Mouse (Mus musculus) embryonic facial prominence, embryonic 15.5 days (tissue): ENCODE results near the gene Rbm15. TPM values are rescaled to one million over a fixed set of nuclear protein-coding genes. Genes with fewer than 3 reads are reported as not detected.

Source experiments
- ATAC-seq: fragments of 200-750 bp; cut with Nextera tagmentation; 2 replicates; pipeline ENCODE4 v1.8.0; 2017; ENCODE audit warnings: low read depth, moderate TSS enrichment; ENCODE audit not compliant: insufficient number of reproducible peaks, low FRiP score, low TSS enrichment
- H3K27ac ChIP-seq: fragments of 300-500 bp; sonication (generic); replicated peaks from 2 replicates; pipeline ENCODE4 v1.5.1; 2015; ENCODE audit warnings: mild to moderate bottlenecking, inconsistent platforms
- H3K27me3 ChIP-seq: fragments of 300-500 bp; sonication (generic); 2 replicates; pipeline ENCODE4 v1.6.1; 2015; ENCODE audit warnings: inconsistent platforms
- H3K36me3 ChIP-seq: fragments of 300-500 bp; sonication (generic); 2 replicates; pipeline ENCODE4 v1.6.1; 2015; ENCODE audit warnings: mild to moderate bottlenecking, inconsistent platforms
- H3K4me1 ChIP-seq: fragments of 300-500 bp; sonication (generic); 2 replicates; pipeline ENCODE4 v1.6.1; 2015; ENCODE audit warnings: inconsistent platforms
- H3K4me2 ChIP-seq: fragments of 300-500 bp; sonication (generic); replicated peaks from 2 replicates; pipeline ENCODE4 v1.6.1; 2015; ENCODE audit warnings: mild to moderate bottlenecking, inconsistent platforms
- H3K4me3 ChIP-seq: fragments of 300-500 bp; sonication (generic); replicated peaks from 2 replicates; pipeline ENCODE4 v1.5.1; 2015; ENCODE audit warnings: mild to moderate bottlenecking, inconsistent platforms
- H3K9ac ChIP-seq: fragments of 300-500 bp; sonication (generic); 2 replicates; pipeline ENCODE4 v1.6.1; 2015; ENCODE audit warnings: inconsistent platforms
- H3K9me3 ChIP-seq: fragments of 300-500 bp; sonication (generic); replicated peaks from 2 replicates; pipeline ENCODE4 v1.6.1; 2016; ENCODE audit warnings: inconsistent platforms
- WGBS: fragments of 180-500 bp; shearing (Covaris S2); methylation state at CpG from one replicate; pipeline ENCODE4 v1.1.7; 2015; 5-methylcytosine and 5-hydroxymethylcytosine counted together
- polyA plus RNA-seq: library from polyadenylated mRNA; unstranded; fragments of >200 nt; fragmentation: Nextera tagmentation; extraction: Ambion mirVana; gene quantifications from 2 replicates; pipeline ENCODE4 v1.2.1, GENCODE M21; 2015

Gene Rbm15
- polyA plus RNA-seq = 12.7 and 13.0 TPM in 2 replicates

- Histone ChIP-seq H3K27me3 (no peaks in the 10 kb centered on the region), H3K4me3 (peak within 1 kb of the TSS; percentile 96), H3K36me3 (peaks cover 14% of the 10 kb centered on the region), H3K9ac (peak within 1 kb of the TSS; percentile 94), H3K4me2 (peak within 1 kb of the TSS; percentile 92), H3K4me1 (peaks cover 28% of the 10 kb centered on the region), H3K27ac (peak within 1 kb of the TSS; percentile 96), H3K9me3 (no peaks in the 10 kb centered on the region)
- peak; percentile 94 for ATAC-seq
- WGBS = under 1% methylated on average over 62 of the region's 62 CpGs
Measured at GRCm38 (mm10) chr3:107333381-107334201, at the start of gene Rbm15. Gene Rbm15 (minus strand): TSS chr3:107333673.

DNA sequence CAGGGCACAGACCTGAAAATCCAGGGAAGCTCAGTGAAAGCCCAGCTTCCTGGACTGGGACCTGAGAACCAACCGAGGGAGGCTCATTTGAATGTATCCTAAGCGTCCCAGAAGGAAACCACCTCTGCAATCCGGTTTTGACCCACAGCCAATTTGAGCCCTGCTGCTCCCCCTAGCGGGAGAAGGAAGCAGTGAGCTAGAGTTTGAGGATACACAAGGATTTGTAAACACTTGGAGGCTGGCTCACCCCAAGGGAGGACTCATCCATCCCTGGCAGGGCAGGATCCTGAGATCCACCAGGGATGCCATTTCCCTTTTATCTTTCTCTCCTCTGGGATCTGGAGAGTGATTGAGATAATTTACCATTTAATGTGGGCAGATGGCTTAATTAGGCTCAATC is 45.9 kb upstream of the Rbm15 start:
- ATAC-seq = no peak
- Histone ChIP-seq H3K4me2 (no peak overlapping the region), H3K4me1 (peaks cover 7% of the 10 kb centered on the region; the same call in 1 of the 2 replicates), H3K27ac (no peak overlapping the region), H3K9me3 (no peaks in the 10 kb centered on the region), H3K4me3 (no peak overlapping the region), H3K27me3 (no peaks in the 10 kb centered on the region), H3K36me3 (no peaks in the 10 kb centered on the region), H3K9ac (no peak overlapping the region)
- WGBS = 4% methylated on average over 4 of the region's 4 CpGs

DNA sequence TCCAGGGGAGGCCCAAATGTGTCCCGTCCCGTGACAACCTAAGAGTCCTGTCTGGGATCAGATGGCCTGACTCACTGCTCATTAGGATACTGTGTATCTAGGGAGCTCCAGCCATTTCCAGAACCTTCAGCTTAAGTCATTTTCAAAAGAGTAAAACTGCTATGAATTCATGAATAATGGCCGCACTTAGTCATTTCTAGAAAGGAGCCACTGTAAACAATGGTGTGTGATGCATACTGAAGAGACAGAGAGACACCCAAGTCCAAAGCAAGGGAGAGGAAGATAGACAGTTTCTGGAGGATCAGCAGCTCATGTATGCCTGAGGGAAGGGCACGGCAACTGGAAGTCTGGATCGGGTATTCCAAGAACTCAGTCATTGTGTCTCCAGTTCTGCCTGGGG is 45.2 kb upstream of the Rbm15 start:
- H3K27me3 ChIP-seq = no peaks in the 10 kb centered on the region
- H3K4me3 ChIP-seq = no peak overlapping the region
- H3K36me3 ChIP-seq = no peaks in the 10 kb centered on the region
- H3K9ac ChIP-seq = no peak overlapping the region
- H3K9me3 ChIP-seq = no peaks in the 10 kb centered on the region
- no peak overlapping the region for H3K4me2 ChIP-seq
- WGBS = 73% methylated on average over 5 of the region's 5 CpGs
- H3K27ac ChIP-seq = no peak overlapping the region
- ATAC-seq = no peak
- H3K4me1 ChIP-seq = peaks cover 7% of the 10 kb centered on the region; the same call in 1 of the 2 replicates

DNA sequence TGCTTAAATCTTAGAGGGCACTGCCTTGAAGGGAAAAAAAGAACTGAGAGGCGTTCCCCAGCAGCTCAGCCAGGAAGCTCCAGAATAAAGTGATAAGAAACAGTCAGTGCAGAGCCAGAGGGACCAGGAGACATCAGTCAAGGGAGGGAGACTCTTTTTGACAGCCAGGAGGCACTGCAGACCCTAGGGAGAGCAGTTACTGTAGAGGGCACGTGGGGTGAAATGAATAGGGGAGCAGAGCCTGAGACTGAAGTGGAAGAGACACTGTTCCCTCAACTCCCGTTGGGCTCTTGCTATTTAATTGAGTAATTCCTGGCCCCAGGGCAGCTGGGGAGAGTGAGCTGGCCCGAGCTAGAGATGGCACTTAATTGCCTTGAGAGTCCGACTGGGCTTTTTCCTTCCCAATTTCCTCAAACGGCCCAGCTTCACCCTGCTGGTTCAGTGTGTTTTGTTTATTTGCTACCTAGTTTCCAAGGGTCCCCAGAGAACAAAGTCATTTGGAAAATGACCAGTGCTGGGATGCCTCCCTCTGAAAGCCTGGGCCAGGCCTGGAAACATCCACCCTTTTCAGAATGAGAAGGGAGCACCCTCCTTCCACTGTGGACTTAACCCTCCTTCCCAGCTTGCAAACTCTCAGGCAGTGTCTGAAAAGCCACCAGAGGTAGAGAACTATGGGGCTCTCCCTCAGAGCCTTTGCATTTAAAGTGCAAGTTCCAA is 41.6 kb upstream of the Rbm15 start:
- no peak overlapping the region for H3K9ac ChIP-seq
- H3K9me3 ChIP-seq = no peaks in the 10 kb centered on the region
- no peaks in the 10 kb centered on the region for H3K36me3 ChIP-seq
- no peak overlapping the region for H3K4me3 ChIP-seq
- 7% methylated on average over 6 of the region's 6 CpGs for whole genome bisulfite sequencing
- no peaks in the 10 kb centered on the region for H3K27me3 ChIP-seq
- H3K27ac ChIP-seq = no peak overlapping the region
- H3K4me1 ChIP-seq = no peaks in the 10 kb centered on the region
- no peak overlapping the region for H3K4me2 ChIP-seq
- no peak for ATAC-seq

- Histone ChIP-seq H3K27ac (no peak overlapping the region), H3K9me3 (no peaks in the 10 kb centered on the region), H3K4me1 (no peaks in the 10 kb centered on the region), H3K4me3 (no peak overlapping the region), H3K4me2 (no peak overlapping the region), H3K36me3 (no peaks in the 10 kb centered on the region), H3K9ac (no peak overlapping the region), H3K27me3 (peaks cover 4% of the 10 kb centered on the region; the same call in 1 of the 2 replicates)
- ATAC-seq = no peak
- 71% methylated on average over 6 of the region's 6 CpGs for WGBS
Measured at GRCm38 (mm10) chr3:107369156-107369555, 35.7 kb upstream of the Rbm15 start.

- Histone ChIP-seq H3K27me3 (peaks cover 4% of the 10 kb centered on the region; the same call in 1 of the 2 replicates), H3K27ac (no peak overlapping the region), H3K4me3 (no peak overlapping the region), H3K4me1 (no peaks in the 10 kb centered on the region), H3K4me2 (no peak overlapping the region), H3K36me3 (no peaks in the 10 kb centered on the region), H3K9ac (no peak overlapping the region), H3K9me3 (no peaks in the 10 kb centered on the region)
- no peak for ATAC-seq
- 82% methylated on average over 8 of the region's 8 CpGs for WGBS
Measured at GRCm38 (mm10) chr3:107367938-107368599, 34.6 kb upstream of the Rbm15 start.

GRCm38 (mm10) chr3:107365341-107365740 is 31.9 kb upstream of the Rbm15 start:
- Histone ChIP-seq H3K4me1 (peaks cover 12% of the 10 kb centered on the region), H3K27ac (no peak overlapping the region), H3K9me3 (no peaks in the 10 kb centered on the region), H3K9ac (no peak overlapping the region), H3K36me3 (no peaks in the 10 kb centered on the region), H3K4me2 (no peak overlapping the region), H3K4me3 (no peak overlapping the region), H3K27me3 (peaks cover 4% of the 10 kb centered on the region; the same call in 1 of the 2 replicates)
- no peak for ATAC-seq
- 73% methylated on average over 4 of the region's 4 CpGs for WGBS

DNA sequence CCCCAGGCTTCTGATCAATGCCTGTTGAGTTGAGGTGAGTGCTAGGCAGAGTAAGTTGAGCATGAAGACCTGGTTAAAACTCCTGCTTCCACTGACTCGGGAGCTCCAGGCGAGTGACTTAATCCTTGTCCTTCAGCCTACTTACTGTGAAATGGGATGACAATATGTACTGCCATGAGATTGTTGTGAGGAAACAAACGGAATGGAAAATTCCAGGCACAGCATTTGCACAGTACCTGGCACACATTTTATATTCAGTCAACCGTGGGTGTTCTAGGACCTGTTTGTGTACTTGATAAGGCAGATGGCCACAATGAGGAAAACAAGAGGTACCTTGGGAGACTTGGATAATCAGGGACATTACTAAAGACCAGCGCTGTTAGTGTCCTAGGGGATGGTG is 29.9 kb upstream of the Rbm15 start:
- ATAC-seq = no peak
- H3K36me3 ChIP-seq = no peaks in the 10 kb centered on the region
- no peak overlapping the region for H3K4me3 ChIP-seq
- peaks cover 4% of the 10 kb centered on the region; the same call in 1 of the 2 replicates for H3K27me3 ChIP-seq
- no peak overlapping the region for H3K4me2 ChIP-seq
- H3K4me1 ChIP-seq = peaks cover 15% of the 10 kb centered on the region
- H3K27ac ChIP-seq = no peak overlapping the region
- 74% methylated on average over 5 of the region's 5 CpGs for WGBS
- H3K9me3 ChIP-seq = no peaks in the 10 kb centered on the region
- no peak overlapping the region for H3K9ac ChIP-seq

DNA sequence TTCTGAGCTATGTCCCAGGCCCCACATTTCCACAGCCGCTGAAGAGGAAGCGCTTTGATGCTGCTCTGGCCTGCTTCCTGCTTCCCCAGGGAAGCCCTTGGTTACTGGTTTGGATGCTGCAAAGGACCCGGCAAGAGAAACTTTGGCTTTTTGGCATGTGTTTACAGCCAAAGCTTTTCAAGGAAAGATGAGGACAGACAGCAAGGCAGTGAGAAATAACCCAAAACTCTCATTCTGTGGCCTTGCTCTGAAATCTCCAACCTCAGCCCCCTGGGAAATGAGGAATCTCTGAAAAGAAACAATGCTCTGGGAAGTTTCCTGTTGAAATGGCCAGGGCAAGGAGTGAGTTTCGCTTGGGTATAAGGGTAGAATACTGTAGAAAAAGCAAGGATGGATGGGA is 26.9 kb upstream of the Rbm15 start:
- Histone ChIP-seq H3K4me3 (no peak overlapping the region), H3K4me1 (peaks cover 15% of the 10 kb centered on the region), H3K4me2 (no peak overlapping the region), H3K27me3 (no peaks in the 10 kb centered on the region), H3K36me3 (no peaks in the 10 kb centered on the region), H3K27ac (no peak overlapping the region), H3K9ac (no peak overlapping the region), H3K9me3 (no peaks in the 10 kb centered on the region)
- ATAC-seq = no peak
- 52% methylated on average over 4 of the region's 4 CpGs for WGBS

GRCm38 (mm10) chr3:107357700-107358234 is 24.3 kb upstream of the Rbm15 start:
- H3K4me2 ChIP-seq = no peak overlapping the region
- no peak overlapping the region for H3K9ac ChIP-seq
- no peaks in the 10 kb centered on the region for H3K36me3 ChIP-seq
- no peak overlapping the region for H3K27ac ChIP-seq
- WGBS = 55% methylated on average over 3 of the region's 3 CpGs
- ATAC-seq = no peak
- no peaks in the 10 kb centered on the region for H3K27me3 ChIP-seq
- no peak overlapping the region for H3K4me3 ChIP-seq
- H3K9me3 ChIP-seq = no peaks in the 10 kb centered on the region
- peaks cover 15% of the 10 kb centered on the region for H3K4me1 ChIP-seq

- Histone ChIP-seq H3K4me1 (peaks cover 15% of the 10 kb centered on the region), H3K27me3 (no peaks in the 10 kb centered on the region), H3K4me3 (no peak overlapping the region), H3K27ac (no peak overlapping the region), H3K9me3 (no peaks in the 10 kb centered on the region), H3K4me2 (peak overlapping the region; percentile 30; the same call in 1 of the 2 replicates), H3K9ac (no peak overlapping the region), H3K36me3 (no peaks in the 10 kb centered on the region)
- 1% methylated on average over 11 of the region's 11 CpGs for WGBS
- peak; percentile 78 for ATAC-seq
Measured at GRCm38 (mm10) chr3:107356964-107357441, 23.5 kb upstream of the Rbm15 start.
